Mouse (Mus musculus): ENCODE data around the gene Lonrf2. TPM values are rescaled to one million over a fixed set of nuclear protein-coding genes. Genes with fewer than 3 reads are reported as not detected.

Gene Lonrf2
- polyA plus RNA-seq, 1 experiment from 2014 or later, result 0.99 TPM

DNA sequence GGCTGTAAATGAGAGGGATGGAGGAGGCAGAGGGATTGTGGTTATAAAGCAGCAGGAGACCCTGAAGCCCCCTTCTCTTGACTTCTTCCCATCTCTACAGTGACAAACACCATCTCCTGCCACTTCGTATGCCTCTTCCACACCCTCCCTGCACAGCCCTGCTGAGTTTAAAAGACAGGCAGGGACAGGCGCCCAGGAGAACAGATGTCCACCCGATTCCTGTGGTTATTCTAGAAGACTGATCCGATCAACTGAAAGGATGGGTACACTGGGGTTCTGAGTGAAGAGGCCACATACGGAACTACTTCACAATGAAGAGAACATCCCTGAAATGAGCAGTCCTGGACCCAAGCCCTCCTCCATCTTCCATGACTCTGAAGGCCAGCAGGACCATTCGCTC lies 35.3 kb upstream of the Lonrf2 start:
- Histone ChIP-seq H3K4me1 (ENCODE audit: insufficient read depth) (no peaks in the 10 kb centered on the region), H3K27ac (ENCODE audit: low read depth) (no peak overlapping the region), H3K9ac (no peak overlapping the region), H3K4me3 (ENCODE audit: low read depth, low read length) (no peak overlapping the region), H3K4me2 (no peak overlapping the region), H3K9me3 (ENCODE audit: low read depth, low read length) (no peaks in the 10 kb centered on the region), H3K27me3 (ENCODE audit: insufficient read depth, low read length) (no peaks in the 10 kb centered on the region), H3K36me3 (ENCODE audit: insufficient read depth) (no peaks in the 10 kb centered on the region)
- no peak for TF ChIP-seq CTCF (IDR thresholded peaks at IDR 0.05; ENCODE audit: low read depth)
- 79% methylated on average over 6 of the region's 6 CpGs for WGBS
- ATAC-seq (ENCODE audit: insufficient read depth), result no peak
- DNase-seq, result no peak

GRCm38 (mm10) chr1:38869398-38870195 lies 33.1 kb upstream of the Lonrf2 start:
- Histone ChIP-seq H3K9ac (no peak overlapping the region), H3K4me3 (ENCODE audit: low read depth, low read length) (no peak overlapping the region), H3K27ac (ENCODE audit: low read depth) (no peak overlapping the region), H3K4me1 (ENCODE audit: insufficient read depth) (no peaks in the 10 kb centered on the region), H3K27me3 (ENCODE audit: insufficient read depth, low read length) (no peaks in the 10 kb centered on the region), H3K4me2 (no peak overlapping the region), H3K9me3 (ENCODE audit: low read depth, low read length) (no peaks in the 10 kb centered on the region), H3K36me3 (ENCODE audit: insufficient read depth) (no peaks in the 10 kb centered on the region)
- no peak for TF ChIP-seq CTCF (IDR thresholded peaks at IDR 0.05; ENCODE audit: low read depth)
- WGBS, result 38% methylated on average over 13 of the region's 13 CpGs
- DNase-seq (peak; percentile 13), ATAC-seq (ENCODE audit: insufficient read depth) (no peak)

DNA sequence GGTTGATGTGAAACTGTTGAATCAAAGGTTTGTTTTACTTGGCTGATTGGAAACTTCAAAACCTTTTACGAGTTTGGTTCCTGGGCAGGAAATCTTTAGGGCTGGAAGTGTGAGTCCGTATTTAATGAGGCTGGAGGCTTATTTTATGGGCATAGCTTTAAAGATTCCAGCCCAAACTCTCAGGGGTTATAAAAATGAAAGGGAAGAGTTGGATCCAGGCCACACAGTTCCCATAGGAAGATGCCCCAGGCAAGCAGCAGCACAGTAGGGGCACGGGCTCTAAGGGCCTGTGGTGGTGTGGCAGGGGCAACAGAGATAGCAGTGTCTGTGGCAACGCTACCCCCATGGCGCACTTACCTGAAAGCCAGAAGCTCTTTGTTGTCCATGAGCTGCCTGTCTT lies 29.7 kb upstream of the Lonrf2 start:
- DNase-seq, result no peak
- 81% methylated on average over 5 of the region's 5 CpGs for WGBS

DNA sequence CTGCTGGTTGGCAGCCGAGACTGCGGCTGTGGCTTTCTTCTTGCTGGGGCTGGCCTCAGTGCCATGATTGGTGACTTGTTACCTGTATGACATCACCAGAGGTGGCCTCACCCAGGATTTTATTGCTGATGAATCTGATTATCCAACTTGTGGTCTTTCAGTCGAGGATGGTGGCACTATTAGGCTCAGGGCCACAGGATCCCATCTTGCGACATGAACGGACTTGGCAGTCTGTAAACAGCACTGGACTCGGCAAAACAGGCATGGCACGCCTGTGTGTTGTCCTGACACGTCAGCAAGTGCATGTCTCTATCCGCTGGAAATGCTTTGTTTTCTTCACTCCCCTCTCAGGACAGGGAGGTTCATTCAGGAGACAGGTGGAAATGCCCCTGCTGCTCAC lies 27.8 kb upstream of the Lonrf2 start:
- Histone ChIP-seq H3K36me3 (ENCODE audit: insufficient read depth) (no peaks in the 10 kb centered on the region), H3K9ac (no peak overlapping the region), H3K27ac (ENCODE audit: low read depth) (no peak overlapping the region), H3K4me3 (ENCODE audit: low read depth, low read length) (no peak overlapping the region), H3K27me3 (ENCODE audit: insufficient read depth, low read length) (no peaks in the 10 kb centered on the region), H3K4me1 (ENCODE audit: insufficient read depth) (no peaks in the 10 kb centered on the region), H3K4me2 (no peak overlapping the region), H3K9me3 (ENCODE audit: low read depth, low read length) (no peaks in the 10 kb centered on the region)
- no peak for TF ChIP-seq CTCF (IDR thresholded peaks at IDR 0.05; ENCODE audit: low read depth)
- ATAC-seq (ENCODE audit: insufficient read depth), result no peak
- DNase-seq, result no peak
- WGBS, result 73% methylated on average over 9 of the region's 9 CpGs

More for the DNA sequence above, 29.7 kb upstream of the Lonrf2 start:
- Histone ChIP-seq H3K4me2 (no peak overlapping the region), H3K4me1 (ENCODE audit: insufficient read depth) (no peaks in the 10 kb centered on the region), H3K27me3 (ENCODE audit: insufficient read depth, low read length) (no peaks in the 10 kb centered on the region), H3K9ac (no peak overlapping the region), H3K4me3 (ENCODE audit: low read depth, low read length) (no peak overlapping the region), H3K36me3 (ENCODE audit: insufficient read depth) (no peaks in the 10 kb centered on the region), H3K27ac (ENCODE audit: low read depth) (no peak overlapping the region), H3K9me3 (ENCODE audit: low read depth, low read length) (no peaks in the 10 kb centered on the region)
- ATAC-seq (ENCODE audit: insufficient read depth), result no peak
- no peak for TF ChIP-seq CTCF (IDR thresholded peaks at IDR 0.05; ENCODE audit: low read depth)

DNA sequence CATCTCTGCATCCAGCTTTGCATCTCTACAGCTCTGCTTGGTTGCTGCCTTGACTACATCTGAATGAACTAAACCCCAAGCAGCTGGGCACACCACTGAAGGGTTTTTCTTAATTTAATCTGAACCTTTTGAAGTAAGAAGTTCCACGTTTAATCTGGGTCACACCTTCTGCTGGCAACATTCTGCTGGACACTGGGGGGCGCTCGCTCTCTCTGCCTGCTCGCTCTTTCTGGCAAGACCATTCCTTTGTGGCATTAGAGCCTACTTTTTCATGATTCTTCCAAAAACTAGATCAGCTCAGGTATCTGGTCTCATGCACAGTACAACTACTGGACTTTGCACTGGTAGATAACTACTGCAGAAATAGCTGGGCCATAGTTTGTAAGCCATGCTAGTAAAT lies 25.7 kb upstream of the Lonrf2 start:
- Histone ChIP-seq H3K4me3 (ENCODE audit: low read depth, low read length) (no peak overlapping the region), H3K27me3 (ENCODE audit: insufficient read depth, low read length) (no peaks in the 10 kb centered on the region), H3K9ac (no peak overlapping the region), H3K36me3 (ENCODE audit: insufficient read depth) (no peaks in the 10 kb centered on the region), H3K4me1 (ENCODE audit: insufficient read depth) (no peaks in the 10 kb centered on the region), H3K4me2 (no peak overlapping the region), H3K27ac (ENCODE audit: low read depth) (no peak overlapping the region), H3K9me3 (ENCODE audit: low read depth, low read length) (no peaks in the 10 kb centered on the region)
- peak; percentile 45 for TF ChIP-seq CTCF (IDR thresholded peaks at IDR 0.05; ENCODE audit: low read depth)
- ATAC-seq (ENCODE audit: insufficient read depth) (no peak), DNase-seq (peak; percentile 33)
- 21% methylated on average over 4 of the region's 4 CpGs for WGBS

DNA sequence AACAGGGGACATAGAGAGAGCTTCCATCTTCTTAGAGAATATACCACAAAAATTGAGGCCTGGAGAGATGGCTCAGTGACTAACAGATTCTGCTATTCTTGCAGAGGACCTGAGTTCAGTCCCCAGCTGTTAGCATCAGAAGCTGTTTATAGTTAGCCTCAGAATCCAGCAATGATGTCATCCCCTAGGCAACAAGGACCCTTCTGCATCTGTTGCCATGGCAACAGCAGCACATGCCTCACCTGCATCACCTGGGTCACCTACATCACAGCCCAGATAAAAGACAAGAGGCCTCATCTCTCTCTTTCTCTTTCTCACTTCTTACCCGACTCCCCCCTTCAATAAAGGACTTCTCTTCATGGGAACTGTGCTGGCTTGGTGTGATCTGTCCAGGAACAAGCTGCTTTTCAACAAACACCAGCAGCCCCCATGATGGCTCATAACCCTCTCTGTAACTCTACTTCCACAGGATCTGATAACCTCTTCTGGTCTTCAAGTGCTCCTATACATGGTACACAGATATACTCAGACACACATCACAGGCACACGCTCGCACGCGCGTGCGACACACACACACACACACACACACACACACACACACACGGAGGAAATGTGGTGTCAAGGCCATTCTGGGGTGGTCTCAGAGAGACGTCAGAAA lies 24.5 kb upstream of the Lonrf2 start:
- H3K27me3 ChIP-seq (ENCODE audit: insufficient read depth, low read length), result no peaks in the 10 kb centered on the region
- no peak overlapping the region for H3K9ac ChIP-seq
- no peak overlapping the region for H3K4me2 ChIP-seq
- 68% methylated on average over 9 of the region's 9 CpGs for WGBS
- no peak overlapping the region for H3K4me3 ChIP-seq (ENCODE audit: low read depth, low read length)
- no peak for ATAC-seq (ENCODE audit: insufficient read depth)
- H3K27ac ChIP-seq (ENCODE audit: low read depth), result no peak overlapping the region
- no peak for DNase-seq
- H3K36me3 ChIP-seq (ENCODE audit: insufficient read depth), result no peaks in the 10 kb centered on the region
- no peaks in the 10 kb centered on the region for H3K9me3 ChIP-seq (ENCODE audit: low read depth, low read length)
- TF ChIP-seq CTCF (IDR thresholded peaks at IDR 0.05; ENCODE audit: low read depth), result no peak
- H3K4me1 ChIP-seq (ENCODE audit: insufficient read depth), result no peaks in the 10 kb centered on the region

DNA sequence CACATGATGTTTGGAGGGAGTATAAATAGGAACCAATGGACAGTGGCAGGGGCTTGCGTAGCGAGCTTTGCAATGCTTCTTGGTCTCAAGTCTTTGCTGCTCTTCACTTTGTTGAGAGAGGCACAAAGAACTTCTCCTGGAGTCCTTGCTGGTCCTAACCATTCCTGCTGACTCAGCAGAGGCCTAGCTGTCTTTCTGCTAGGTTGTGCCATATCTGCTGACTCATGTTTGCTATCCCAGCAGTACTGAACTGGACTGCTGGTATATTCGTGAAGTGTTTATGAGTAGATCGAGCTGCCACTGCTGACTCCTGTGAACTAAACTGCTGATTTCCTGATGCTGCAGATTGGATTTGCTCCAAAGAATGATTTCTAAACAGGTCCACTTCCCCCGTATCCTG lies 23.7 kb upstream of the Lonrf2 start:
- TF ChIP-seq CTCF (IDR thresholded peaks at IDR 0.05; ENCODE audit: low read depth), result no peak
- no peaks in the 10 kb centered on the region for H3K4me1 ChIP-seq (ENCODE audit: insufficient read depth)
- no peaks in the 10 kb centered on the region for H3K9me3 ChIP-seq (ENCODE audit: low read depth, low read length)
- 58% methylated on average over 5 of the region's 5 CpGs for WGBS
- no peak overlapping the region for H3K4me3 ChIP-seq (ENCODE audit: low read depth, low read length)
- peak; percentile 37 for DNase-seq
- no peak overlapping the region for H3K27ac ChIP-seq (ENCODE audit: low read depth)
- H3K4me2 ChIP-seq, result no peak overlapping the region
- H3K9ac ChIP-seq, result no peak overlapping the region
- no peak for ATAC-seq (ENCODE audit: insufficient read depth)
- H3K27me3 ChIP-seq (ENCODE audit: insufficient read depth, low read length), result no peaks in the 10 kb centered on the region
- no peaks in the 10 kb centered on the region for H3K36me3 ChIP-seq (ENCODE audit: insufficient read depth)

Data from lung, embryonic 14.5 days (tissue).